Mouse (Mus musculus) ES-Bruce4 (cell line): ENCODE data around the gene Sf3b4. TPM values are rescaled to one million over a fixed set of nuclear protein-coding genes. Genes with fewer than 3 reads are reported as not detected.

Experiments used
- H3K27ac ChIP-seq: 2 replicates; pipeline ENCODE4 v1.5.1; 2012; ENCODE audit warnings: low read length, inconsistent platforms; ENCODE audit not compliant: insufficient read depth
- H3K27me3 ChIP-seq: 2 replicates; pipeline ENCODE4 v1.6.1; 2012; ENCODE audit warnings: mild to moderate bottlenecking, low read length, inconsistent platforms; ENCODE audit not compliant: control insufficient read depth, poor library complexity, insufficient read depth, severe bottlenecking
- H3K36me3 ChIP-seq: 2 replicates; pipeline ENCODE4 v1.6.1; 2012; ENCODE audit warnings: inconsistent platforms, mild to moderate bottlenecking, low read length, moderate library complexity; ENCODE audit not compliant: control insufficient read depth, poor library complexity, insufficient read depth, severe bottlenecking
- H3K4me1 ChIP-seq: one replicate; pipeline ENCODE4 v1.8.1; 2011; ENCODE audit warnings: low read length; ENCODE audit not compliant: control insufficient read depth, insufficient read depth
- H3K4me3 ChIP-seq: 2 replicates; pipeline ENCODE4 v1.5.1; 2011; ENCODE audit warnings: low read depth, mild to moderate bottlenecking, low read length
- H3K9ac ChIP-seq: 2 replicates; pipeline ENCODE4 v1.6.1; 2012; ENCODE audit warnings: low read depth, mild to moderate bottlenecking, inconsistent platforms; ENCODE audit not compliant: poor library complexity, severe bottlenecking
- H3K9me3 ChIP-seq: replicated peaks from 2 replicates; pipeline ENCODE4 v1.6.1; 2012; ENCODE audit warnings: mild to moderate bottlenecking, low read length, inconsistent platforms; ENCODE audit not compliant: control insufficient read depth, poor library complexity, insufficient read depth, severe bottlenecking
- CTCF ChIP-seq: IDR thresholded peaks from one replicate; pipeline ENCODE4 v1.8.1; 2011; ENCODE audit warnings: low read depth, low read length
- EP300 ChIP-seq: IDR thresholded peaks from 2 replicates; pipeline ENCODE4 v1.6.1; 2011; ENCODE audit warnings: low read depth, low read length; ENCODE audit not compliant: insufficient read depth
- POLR2A ChIP-seq: IDR thresholded peaks from one replicate; pipeline ENCODE4 v1.8.1; 2011; ENCODE audit warnings: low read length; ENCODE audit not compliant: insufficient read depth
- polyA plus RNA-seq: library from polyadenylated mRNA; stranded (reverse); fragments of >200 nt; gene quantifications from 2 replicates; pipeline ENCODE4 v1.2.4, GENCODE M21; 2011; ENCODE audit warnings: low read depth; ENCODE audit not compliant: missing spikeins, insufficient read depth, insufficient read length

Gene Sf3b4
- polyA plus RNA-seq, 1 experiment: 81.7 TPM

DNA sequence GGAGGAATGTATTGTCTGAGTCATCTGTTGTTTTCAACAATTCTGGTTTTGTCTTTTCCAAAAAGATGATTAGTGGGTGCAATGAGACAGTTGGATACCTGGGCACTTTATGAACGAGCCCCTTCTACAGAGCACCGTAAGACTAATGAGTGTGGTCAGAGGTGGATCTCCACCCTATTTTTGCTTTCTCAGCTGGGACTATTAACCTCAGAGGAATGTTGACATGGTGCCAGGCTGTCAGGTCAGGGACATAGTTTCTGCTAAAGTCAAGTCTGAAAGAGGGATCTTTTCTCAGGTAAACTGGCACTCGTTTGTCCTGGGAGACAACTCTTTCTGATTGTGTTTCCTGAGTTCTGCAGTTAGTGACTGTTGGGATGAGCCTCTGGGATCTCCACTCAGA is 37.1 kb upstream of the Sf3b4 start:
- Histone ChIP-seq H3K27me3 (no peaks in the 10 kb centered on the region), H3K9ac (no peak overlapping the region), H3K4me1 (no peaks in the 10 kb centered on the region), H3K27ac (no peak overlapping the region), H3K9me3 (no peaks in the 10 kb centered on the region), H3K36me3 (no peaks in the 10 kb centered on the region; the same call in 1 of the 2 replicates), H3K4me3 (no peak overlapping the region)
- TF ChIP-seq EP300: no peak
- TF ChIP-seq POLR2A: no peak
- TF ChIP-seq CTCF: no peak

DNA sequence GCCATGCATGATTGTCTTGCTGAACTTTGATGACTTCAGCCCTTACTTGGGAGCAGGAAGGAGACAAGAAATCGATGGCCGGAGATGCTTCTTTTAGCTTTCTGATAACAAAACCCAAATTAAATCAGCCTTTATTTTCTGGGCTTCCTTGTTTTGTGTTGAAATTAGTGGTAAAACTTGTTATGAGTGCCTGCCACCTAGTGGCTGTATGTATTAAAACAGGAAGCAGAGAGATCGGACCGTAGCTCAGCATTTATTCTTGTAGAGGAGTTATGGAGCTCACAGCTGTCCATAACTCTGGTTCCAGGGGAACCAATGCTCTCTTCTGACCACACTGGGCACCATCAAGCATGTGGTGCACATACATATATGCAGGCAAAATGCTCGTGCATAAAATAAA is 24.2 kb upstream of the Sf3b4 start:
- Histone ChIP-seq H3K9me3 (no peaks in the 10 kb centered on the region), H3K4me3 (no peak overlapping the region), H3K27me3 (no peaks in the 10 kb centered on the region), H3K27ac (no peak overlapping the region), H3K36me3 (peaks cover 4% of the 10 kb centered on the region; the same call in 1 of the 2 replicates), H3K4me1 (no peaks in the 10 kb centered on the region), H3K9ac (no peak overlapping the region)
- TF ChIP-seq EP300 (no peak), CTCF (peak; percentile 11)

DNA sequence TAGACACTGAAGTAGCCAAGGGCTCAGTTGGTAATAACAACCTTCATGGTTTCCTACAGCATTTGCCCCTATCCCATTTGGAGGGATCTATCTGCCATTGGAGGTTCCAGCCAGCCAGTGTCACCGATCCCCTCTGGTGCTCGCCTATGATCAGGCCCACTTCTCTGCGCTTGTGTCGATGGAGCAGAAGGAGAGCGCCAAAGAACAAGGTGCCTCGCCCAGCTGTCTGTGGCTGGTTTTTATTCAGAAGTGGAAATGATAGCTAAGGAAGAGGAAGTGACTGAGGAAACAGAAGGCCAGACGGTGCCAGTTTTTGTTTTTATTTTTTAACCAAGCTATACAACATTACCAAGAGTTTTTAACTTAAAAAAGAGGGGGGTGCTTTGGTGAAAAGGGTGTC is 20.3 kb upstream of the Sf3b4 start:
- Histone ChIP-seq H3K4me3 (no peak overlapping the region), H3K27me3 (no peaks in the 10 kb centered on the region), H3K36me3 (peaks cover 9% of the 10 kb centered on the region), H3K9ac (no peak overlapping the region), H3K9me3 (no peaks in the 10 kb centered on the region), H3K27ac (no peak overlapping the region), H3K4me1 (no peaks in the 10 kb centered on the region)
- TF ChIP-seq EP300: no peak
- TF ChIP-seq CTCF: no peak
- TF ChIP-seq POLR2A: no peak

DNA sequence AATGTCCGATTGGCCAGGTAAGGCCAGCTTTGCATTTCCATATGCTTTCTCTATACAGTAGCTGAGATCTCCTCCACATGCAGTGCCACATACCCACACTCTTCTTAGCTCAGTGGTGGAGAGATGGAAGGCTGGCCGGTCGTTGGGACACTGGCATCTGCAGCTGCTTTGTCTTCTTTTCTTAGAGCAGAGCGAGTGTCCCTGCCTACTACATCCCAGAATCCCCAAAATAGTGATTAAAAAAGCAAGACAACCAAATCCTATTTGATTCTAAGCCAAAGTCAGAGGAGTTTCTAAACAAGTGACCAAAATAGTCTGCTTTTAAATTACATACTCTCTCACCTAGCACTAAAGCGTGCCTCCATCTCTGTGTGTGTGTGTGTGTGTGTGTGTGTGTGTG is 19.5 kb upstream of the Sf3b4 start:
- no peak overlapping the region for H3K27ac ChIP-seq
- H3K4me1 ChIP-seq: no peaks in the 10 kb centered on the region
- H3K9me3 ChIP-seq: no peaks in the 10 kb centered on the region
- TF ChIP-seq POLR2A (no peak), CTCF (no peak), EP300 (no peak)
- peaks cover 9% of the 10 kb centered on the region for H3K36me3 ChIP-seq
- no peak overlapping the region for H3K4me3 ChIP-seq
- H3K9ac ChIP-seq: no peak overlapping the region
- H3K27me3 ChIP-seq: no peaks in the 10 kb centered on the region

DNA sequence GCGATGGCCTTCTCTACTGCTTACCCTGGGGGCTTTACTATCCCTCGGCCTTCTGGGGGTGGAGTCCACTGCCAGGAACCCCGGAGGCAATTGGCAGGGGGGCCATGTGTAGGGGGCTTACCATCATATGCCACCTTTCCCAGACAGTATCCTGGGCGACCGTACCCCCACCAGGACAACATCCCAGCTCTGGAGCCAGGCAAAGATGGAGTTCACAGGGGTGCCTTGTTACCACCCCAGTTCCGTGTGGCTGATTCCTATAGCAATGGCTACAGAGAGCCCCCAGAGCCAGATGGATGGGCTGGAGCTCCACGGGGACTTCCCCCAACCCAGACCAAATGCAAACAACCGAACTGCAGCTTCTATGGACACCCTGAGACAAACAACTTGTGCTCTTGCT is 16.6 kb upstream of the Sf3b4 start:
- H3K9ac ChIP-seq: no peak overlapping the region
- H3K4me1 ChIP-seq: peaks cover 2% of the 10 kb centered on the region
- H3K9me3 ChIP-seq: no peaks in the 10 kb centered on the region
- H3K4me3 ChIP-seq: no peak overlapping the region
- H3K27me3 ChIP-seq: no peaks in the 10 kb centered on the region
- no peak for TF ChIP-seq POLR2A
- no peak for TF ChIP-seq EP300
- TF ChIP-seq CTCF: no peak
- H3K36me3 ChIP-seq: peaks cover 9% of the 10 kb centered on the region
- H3K27ac ChIP-seq: no peak overlapping the region

DNA sequence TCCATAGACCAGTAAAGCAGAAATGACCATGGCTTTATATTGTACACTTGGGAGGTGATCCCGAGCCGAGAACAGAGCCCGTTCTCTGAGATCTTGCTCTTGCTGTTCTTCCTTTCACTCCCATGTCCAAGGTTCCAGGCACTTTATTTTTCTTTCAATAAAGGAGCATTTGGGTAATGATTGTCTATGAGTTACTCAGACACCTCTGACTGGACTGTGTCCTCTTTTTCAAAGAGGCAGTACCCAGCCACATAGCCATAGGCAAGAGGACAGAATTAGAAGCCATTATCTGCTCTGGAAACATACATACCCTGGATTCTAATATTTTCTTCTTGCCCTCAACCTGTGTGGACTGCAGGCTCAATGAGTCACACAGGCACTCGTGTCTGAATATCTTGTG is 12.3 kb upstream of the Sf3b4 start:
- Histone ChIP-seq H3K9ac (no peak overlapping the region), H3K27ac (no peak overlapping the region), H3K36me3 (no peaks in the 10 kb centered on the region), H3K4me3 (no peak overlapping the region), H3K9me3 (no peaks in the 10 kb centered on the region), H3K27me3 (no peaks in the 10 kb centered on the region), H3K4me1 (peaks cover 5% of the 10 kb centered on the region)
- TF ChIP-seq EP300: no peak
- no peak for TF ChIP-seq CTCF
- TF ChIP-seq POLR2A: no peak
